Mouse (Mus musculus) gastrocnemius, adult 18-20 months (tissue): ENCODE measurements around the gene Ehd1. TPM values are rescaled to one million over a fixed set of nuclear protein-coding genes. Genes with fewer than 3 reads are reported as not detected.
"Not testable (repeated sequence)": the region's sequence is repeated elsewhere in the genome, so short reads cannot be mapped to it uniquely, and the experiment has no call there.

Experiments used
- DNase-seq: peaks from one replicate; pipeline ENCODE4 v3.0.0; 2021; ENCODE audit warnings: low spot score
- total RNA-seq, 2 experiments: library from RNA; stranded (reverse); gene quantifications; 2 replicates each; pipeline ENCODE4 v1.2.3; 2021

Ehd1 gene
- total RNA-seq, 2 experiments from 2014 or later = 30.2 to 40.3 TPM

GRCm38 (mm10) chr19:6299450-6300267 lies 23.1 kb downstream of the Ehd1 start:
- DNase-seq = peak; percentile 30

- DNase-seq = peak; percentile 44
Measured at GRCm38 (mm10) chr19:6300402-6300841, 23.9 kb downstream of the Ehd1 start.

GRCm38 (mm10) chr19:6302114-6302513 lies 25.6 kb downstream of the Ehd1 start:
- no peak for DNase-seq

- peak; percentile 70 for DNase-seq
Measured at GRCm38 (mm10) chr19:6302522-6302921, 26.0 kb downstream of the Ehd1 start.

DNA sequence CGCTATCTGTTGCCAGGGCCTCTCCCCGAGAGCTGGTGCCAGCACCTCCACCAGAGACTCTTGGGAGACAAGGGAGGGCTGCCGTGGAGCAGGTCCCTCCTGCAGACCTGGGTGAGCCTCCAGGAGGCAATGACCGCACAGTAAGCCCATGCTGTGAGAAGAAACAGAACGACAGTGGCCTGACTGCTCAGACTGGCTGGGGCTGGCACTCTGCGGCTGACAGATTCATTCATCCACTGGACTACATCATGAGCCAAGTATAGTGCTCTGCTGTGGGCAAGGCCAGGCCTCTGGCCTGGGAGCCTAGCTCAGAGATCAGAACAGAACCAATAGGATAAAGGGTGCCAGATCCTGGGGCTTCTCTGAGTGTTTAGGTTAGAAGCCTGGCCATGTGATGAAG lies 27.3 kb downstream of the Ehd1 start:
- no peak for DNase-seq

- peak; percentile 95 for DNase-seq
Measured at GRCm38 (mm10) chr19:6304787-6305516, 28.4 kb downstream of the Ehd1 start.

- no peak for DNase-seq
Measured at GRCm38 (mm10) chr19:6305517-6306115, 29.1 kb downstream of the Ehd1 start.

GRCm38 (mm10) chr19:6306137-6306551 lies 29.6 kb downstream of the Ehd1 start, which contains the start of gene Cdc42bpg:
Cdc42bpg (plus strand) TSS chr19:6306456.
- DNase-seq = peak; percentile 85

- peak; percentile 70 for DNase-seq
Measured at GRCm38 (mm10) chr19:6306586-6306985, 30.1 kb downstream of the Ehd1 start.

- no peak for DNase-seq
Measured at GRCm38 (mm10) chr19:6307733-6308531, 31.4 kb downstream of the Ehd1 start.

DNA sequence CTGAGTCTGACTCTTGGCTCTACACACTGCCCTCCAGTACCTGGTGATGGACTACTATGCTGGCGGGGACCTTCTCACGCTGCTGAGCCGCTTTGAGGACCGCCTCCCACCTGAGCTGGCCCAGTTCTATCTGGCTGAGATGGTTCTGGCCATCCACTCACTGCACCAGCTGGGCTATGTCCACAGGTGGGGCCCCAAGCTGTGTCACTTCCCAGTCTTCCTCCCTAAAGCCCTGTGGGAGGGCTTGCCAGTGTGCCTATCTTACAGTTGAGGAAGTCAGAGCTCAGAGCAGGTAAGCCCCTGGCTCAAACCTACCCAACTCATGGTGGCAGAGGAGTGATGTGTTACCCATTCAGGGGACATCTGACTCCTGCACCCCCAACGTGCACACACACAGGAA lies 33.7 kb downstream of the Ehd1 start:
- no peak for DNase-seq

- DNase-seq = not testable (repeated sequence)
Measured at GRCm38 (mm10) chr19:6311783-6312182, 35.3 kb downstream of the Ehd1 start.

DNA sequence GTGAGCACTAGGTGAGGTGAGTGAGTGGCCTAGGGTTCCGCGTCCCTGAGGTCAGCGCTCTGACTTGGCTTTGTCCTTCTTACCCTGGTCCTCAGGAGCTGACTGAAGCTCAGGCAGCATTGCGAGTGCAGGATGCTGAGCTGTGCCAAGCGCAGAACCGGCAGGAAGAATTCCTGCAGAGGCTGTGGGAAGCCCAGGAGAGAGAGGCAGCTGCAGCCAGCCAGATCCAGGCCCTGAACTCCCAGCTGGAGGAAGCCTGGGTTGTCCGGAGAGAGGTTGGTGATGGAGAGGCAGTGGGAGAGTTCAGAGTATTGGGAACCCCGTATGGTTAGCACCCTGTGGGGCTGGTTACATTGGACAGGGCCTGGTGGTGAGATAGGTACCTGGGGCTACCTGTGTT lies 37.3 kb downstream of the Ehd1 start:
- no peak for DNase-seq

DNA sequence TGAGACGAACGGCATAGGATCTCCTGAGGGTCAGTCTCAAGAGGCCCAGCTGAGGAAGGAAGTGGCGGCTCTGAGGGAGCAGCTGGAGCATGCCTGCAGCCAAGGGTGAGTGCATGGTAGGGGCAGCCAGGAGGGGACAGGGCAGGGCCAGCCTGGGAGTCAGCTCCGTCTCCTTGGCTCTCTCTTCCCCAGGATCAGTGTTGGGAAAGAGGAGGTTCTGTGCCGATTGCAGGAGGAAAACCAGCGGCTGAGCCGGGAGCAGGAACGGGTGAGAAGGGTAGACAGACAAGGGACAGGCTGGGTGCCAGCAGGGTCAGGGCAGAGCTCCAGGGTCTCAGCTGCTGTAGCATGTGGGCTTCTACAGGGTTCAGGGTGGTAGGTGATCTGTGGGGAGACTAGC lies 38.0 kb downstream of the Ehd1 start:
- DNase-seq = no peak

DNA sequence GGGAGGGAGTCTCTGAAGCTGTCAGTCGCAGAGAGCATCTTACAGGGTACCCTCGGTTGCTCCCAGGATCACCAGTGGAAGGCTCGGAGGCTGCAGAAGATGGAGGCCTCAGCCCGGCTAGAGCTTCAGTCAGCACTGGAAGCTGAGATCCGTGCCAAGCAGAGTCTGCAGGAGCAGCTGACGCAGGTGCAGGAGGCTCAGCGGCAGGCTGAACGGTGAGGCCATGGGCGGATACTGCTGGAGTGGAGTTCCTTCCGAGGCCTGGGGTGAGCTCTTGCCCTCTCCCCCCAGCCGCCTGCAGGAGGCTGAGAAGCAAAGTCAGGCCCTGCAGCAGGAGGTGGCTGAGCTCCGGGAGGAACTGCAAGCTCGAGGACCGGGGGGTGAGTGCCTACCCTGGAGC lies 39.0 kb downstream of the Ehd1 start:
- no peak for DNase-seq

DNA sequence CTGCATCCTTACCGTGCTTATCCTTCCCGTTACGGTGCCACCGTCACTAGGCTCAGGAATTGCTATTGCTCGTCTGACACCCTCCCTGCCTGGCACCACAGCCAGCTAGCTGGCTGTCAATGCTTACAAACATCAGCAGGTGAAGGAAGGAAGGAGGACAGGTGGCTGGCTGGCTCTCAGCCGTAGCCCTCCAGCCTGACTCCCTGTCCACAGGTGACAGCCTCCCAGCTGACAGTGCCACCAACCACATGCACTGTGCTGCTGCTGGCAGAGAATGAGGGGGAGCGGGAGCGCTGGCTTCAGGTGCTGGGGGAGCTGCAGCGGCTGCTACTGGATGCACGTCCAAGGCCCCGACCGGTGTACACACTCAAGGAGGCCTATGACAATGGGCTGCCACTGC lies 41.6 kb downstream of the Ehd1 start:
- no peak for DNase-seq

- no peak for DNase-seq
Measured at GRCm38 (mm10) chr19:6321358-6321757, 44.8 kb downstream of the Ehd1 start.

GRCm38 (mm10) chr19:6321786-6322621 lies 45.5 kb downstream of the Ehd1 start:
- DNase-seq = no peak

DNA sequence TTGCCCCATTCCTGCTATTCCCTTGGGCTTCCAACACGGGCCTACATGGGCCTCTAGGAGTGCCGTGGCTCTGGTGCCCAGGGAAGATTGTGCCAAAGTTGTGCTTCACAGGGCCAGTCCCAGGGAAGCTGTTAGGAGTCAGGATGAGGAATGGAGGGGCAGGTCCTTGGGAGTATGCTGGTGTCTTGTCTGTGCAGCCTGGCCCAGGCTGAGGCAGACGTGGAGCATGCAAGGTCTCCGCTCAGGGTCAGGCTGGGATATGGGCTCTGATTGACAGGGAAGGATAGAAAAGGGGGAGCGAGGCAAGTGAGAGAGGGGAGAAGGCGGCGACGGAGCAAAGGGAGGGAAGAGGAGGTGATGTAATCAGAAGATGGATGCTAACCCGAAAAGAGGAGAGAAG lies 48.2 kb downstream of the Ehd1 start:
- no peak for DNase-seq

DNA sequence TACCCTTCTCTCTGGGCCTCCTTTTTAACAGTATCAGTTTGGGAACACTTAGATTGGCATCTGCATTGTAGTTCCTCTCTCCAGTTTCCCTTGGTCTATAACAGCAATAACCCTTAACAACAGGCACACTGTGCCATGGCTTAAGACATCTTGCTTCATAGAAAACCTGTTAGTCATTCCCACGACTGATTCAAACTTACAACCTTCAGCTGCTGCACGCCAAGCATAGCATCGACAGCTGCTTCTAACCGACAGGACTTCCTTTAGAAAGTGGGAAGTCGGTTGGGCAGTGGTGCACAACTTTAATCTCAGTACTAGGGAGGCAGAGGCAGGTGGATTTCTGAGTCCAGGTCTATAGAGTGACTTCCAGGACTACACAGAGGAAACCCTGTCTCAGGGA lies 54.7 kb downstream of the Ehd1 start:
- DNase-seq = no peak
